Mouse (Mus musculus) hindbrain, embryonic 16.5 days (tissue): ENCODE measurements around the gene Atp1b2. TPM values are rescaled to one million over a fixed set of nuclear protein-coding genes. Genes with fewer than 3 reads are reported as not detected.

Experiments used
- ATAC-seq: fragments of 200-750 bp; cut with Nextera tagmentation; 2 replicates; pipeline ENCODE4 v1.8.0; 2017; ENCODE audit warnings: moderate TSS enrichment, moderate library complexity
- H3K27ac ChIP-seq: fragments of 300-500 bp; sonication (generic); 2 replicates; pipeline ENCODE4 v1.5.1; 2014; ENCODE audit warnings: low read depth, mild to moderate bottlenecking, control low read depth, low read length, moderate library complexity
- H3K27me3 ChIP-seq: fragments of 300-500 bp; sonication (generic); replicated peaks from 2 replicates; pipeline ENCODE4 v1.6.1; 2014; ENCODE audit warnings: low read length; ENCODE audit not compliant: control insufficient read depth, insufficient read depth
- H3K36me3 ChIP-seq: fragments of 300-500 bp; sonication (generic); 2 replicates; pipeline ENCODE4 v1.6.1; 2014; ENCODE audit warnings: mild to moderate bottlenecking, low read length, moderate library complexity, mixed read lengths; ENCODE audit not compliant: control insufficient read depth, insufficient read depth
- H3K4me1 ChIP-seq: fragments of 300-500 bp; sonication (generic); 2 replicates; pipeline ENCODE4 v1.6.1; 2014; ENCODE audit warnings: low read depth, low read length; ENCODE audit not compliant: control insufficient read depth, insufficient read depth
- H3K4me2 ChIP-seq: fragments of 300-500 bp; sonication (generic); 2 replicates; pipeline ENCODE4 v1.6.1; 2014; ENCODE audit warnings: mild to moderate bottlenecking, low read length, control low read depth, moderate library complexity
- H3K4me3 ChIP-seq: fragments of 300-500 bp; sonication (generic); 2 replicates; pipeline ENCODE4 v1.5.1; 2014; ENCODE audit warnings: mild to moderate bottlenecking, low read length, control low read depth, moderate library complexity
- H3K9ac ChIP-seq: fragments of 300-500 bp; sonication (generic); 2 replicates; pipeline ENCODE4 v1.6.1; 2014; ENCODE audit warnings: low read depth, mild to moderate bottlenecking, control low read depth, low read length, moderate library complexity
- H3K9me3 ChIP-seq: fragments of 300-500 bp; sonication (generic); 2 replicates; pipeline ENCODE4 v1.6.1; 2014; ENCODE audit warnings: mild to moderate bottlenecking, low read length, moderate library complexity; ENCODE audit not compliant: control insufficient read depth
- WGBS: fragments of 180-500 bp; shearing (Covaris S2); extraction: QIAGEN DNeasy Blood & Tissue Kit; methylation state at CpG from one replicate; pipeline ENCODE4 v1.1.7; 2014; 5-methylcytosine and 5-hydroxymethylcytosine counted together
- polyA plus RNA-seq: library from polyadenylated mRNA; unstranded; fragments of >200 nt; fragmentation: Nextera tagmentation; extraction: Ambion mirVana; gene quantifications from 2 replicates; pipeline ENCODE4 v1.2.1, GENCODE M21; 2015

Gene Atp1b2
- 105 and 117 TPM in 2 replicates for polyA plus RNA-seq

DNA sequence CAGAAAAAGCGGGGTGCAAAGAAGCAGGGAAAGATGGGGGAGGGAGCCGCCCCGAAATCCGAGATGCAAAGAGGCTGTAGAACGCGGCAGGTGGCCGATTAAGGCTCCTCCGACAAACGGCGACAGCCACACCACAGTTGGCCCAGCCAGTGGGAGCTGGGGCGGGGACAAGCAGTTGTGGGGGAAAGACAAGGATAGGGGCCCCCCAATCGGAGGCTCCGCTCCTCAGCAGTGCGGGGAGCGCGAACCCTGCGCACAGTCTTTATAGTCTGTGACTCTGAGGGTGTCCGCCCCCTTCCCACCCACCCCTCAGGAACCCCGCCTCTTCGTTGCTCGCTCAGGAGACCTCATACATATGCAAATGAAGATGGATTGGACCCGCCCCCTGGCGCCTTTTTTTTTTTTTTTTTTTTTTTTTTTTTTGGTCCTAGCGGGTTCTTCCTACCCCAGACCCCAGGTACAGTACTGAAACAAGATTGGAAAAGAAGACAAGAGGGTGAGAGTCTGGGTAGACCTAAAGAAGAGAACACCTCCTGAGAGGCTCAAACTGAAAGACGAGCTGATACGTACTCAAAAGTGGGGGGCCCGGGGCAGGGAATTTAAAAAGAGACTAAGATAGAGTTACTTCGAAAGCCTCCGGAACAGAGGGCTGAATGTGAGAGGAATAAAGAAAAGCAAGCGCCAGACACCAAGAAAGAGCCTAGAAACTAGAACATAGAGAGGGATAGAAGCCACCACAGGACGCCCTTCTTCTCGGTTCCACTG, at the start of gene Atp1b2:
Gene Atp1b2 (minus strand): TSS at position 217 of the 765 bp plus-strand sequence.
- Histone ChIP-seq H3K27me3 (no peaks in the 10 kb centered on the region), H3K9me3 (no peaks in the 10 kb centered on the region), H3K4me1 (peaks cover 13% of the 10 kb centered on the region; the same call in 1 of the 2 replicates), H3K4me2 (peak within 1 kb of the TSS; percentile 76), H3K27ac (peak within 1 kb of the TSS; percentile 87), H3K9ac (peak within 1 kb of the TSS; percentile 87), H3K4me3 (peak within 1 kb of the TSS; percentile 75), H3K36me3 (peaks cover 8% of the 10 kb centered on the region; the same call in 1 of the 2 replicates)
- ATAC-seq, result peak; percentile 93
- WGBS, result 2% methylated on average over 32 of the region's 32 CpGs

DNA sequence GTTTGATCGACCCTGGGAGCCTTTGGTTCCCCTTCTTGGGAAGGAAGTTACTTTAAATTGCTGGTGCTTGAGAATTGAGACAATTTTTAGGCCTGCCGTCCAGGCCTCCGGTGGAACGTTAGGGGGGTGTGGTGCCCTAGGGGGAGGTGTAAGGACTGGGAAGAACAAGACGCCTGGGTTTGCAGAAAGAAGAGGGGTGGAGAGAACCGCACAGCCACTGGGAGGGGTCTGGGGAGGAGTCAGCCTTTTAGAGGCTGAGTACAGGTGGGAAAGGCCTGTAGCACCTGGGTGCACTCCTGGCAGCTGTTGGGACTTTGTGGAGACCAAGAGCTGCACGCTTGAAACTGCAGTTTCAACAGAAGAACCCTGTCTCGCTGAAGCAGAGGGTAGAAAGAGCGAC, 49.0 kb upstream of the Atp1b2 start:
- no peak for ATAC-seq
- no peak overlapping the region for H3K4me2 ChIP-seq
- no peaks in the 10 kb centered on the region for H3K27me3 ChIP-seq
- no peak overlapping the region for H3K4me3 ChIP-seq
- H3K9ac ChIP-seq, result no peak overlapping the region
- H3K9me3 ChIP-seq, result no peaks in the 10 kb centered on the region
- H3K36me3 ChIP-seq, result peaks cover 47% of the 10 kb centered on the region
- H3K27ac ChIP-seq, result no peak overlapping the region
- H3K4me1 ChIP-seq, result peaks cover 4% of the 10 kb centered on the region
- 51% methylated on average over 9 of the region's 9 CpGs for WGBS

DNA sequence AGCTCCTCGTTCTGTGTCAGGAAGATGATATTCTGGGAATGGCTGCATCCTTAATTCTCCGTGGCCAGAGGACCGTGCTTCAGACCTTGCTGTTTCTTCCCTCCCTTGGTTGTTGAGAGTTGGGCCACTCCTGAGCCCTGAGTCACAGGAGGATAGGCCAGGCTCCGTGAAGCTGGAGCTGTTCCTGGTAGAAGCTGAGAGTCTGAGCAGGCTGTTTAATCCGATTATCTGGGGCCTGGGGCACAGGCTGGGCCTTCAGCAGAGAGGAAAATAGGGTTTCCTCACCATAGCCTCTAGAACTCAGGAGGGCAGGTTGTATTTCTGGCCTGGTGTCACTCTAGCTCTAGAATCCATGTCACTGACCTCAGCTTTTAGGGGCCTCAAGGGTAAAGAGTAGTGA, 47.7 kb upstream of the Atp1b2 start:
- Histone ChIP-seq H3K4me1 (peaks cover 4% of the 10 kb centered on the region), H3K36me3 (peaks cover 49% of the 10 kb centered on the region), H3K9ac (no peak overlapping the region), H3K9me3 (no peaks in the 10 kb centered on the region), H3K27ac (no peak overlapping the region), H3K27me3 (no peaks in the 10 kb centered on the region), H3K4me3 (no peak overlapping the region), H3K4me2 (no peak overlapping the region)
- WGBS, result 73% methylated on average over 5 of the region's 5 CpGs
- ATAC-seq, result no peak

DNA sequence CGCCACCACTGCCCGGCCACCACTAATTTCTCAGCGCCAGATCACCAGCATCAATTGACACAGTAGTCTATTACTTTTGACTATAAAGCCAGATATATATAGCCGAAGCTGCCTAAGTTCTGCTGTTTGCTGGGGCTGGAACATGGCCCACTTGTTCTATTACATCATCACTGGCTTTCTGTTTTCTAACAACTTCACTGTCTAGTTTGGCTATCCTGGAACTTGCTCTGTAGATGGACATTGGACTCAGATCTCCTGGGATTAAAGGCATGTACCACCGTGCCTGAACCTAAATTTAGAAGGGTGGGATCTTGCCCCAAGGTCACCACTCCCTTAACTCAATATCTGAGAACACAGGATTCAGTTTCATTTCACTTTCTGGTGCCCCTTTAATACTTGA, 40.1 kb upstream of the Atp1b2 start:
- H3K4me2 ChIP-seq, result no peak overlapping the region
- no peak for ATAC-seq
- no peak overlapping the region for H3K27ac ChIP-seq
- no peaks in the 10 kb centered on the region for H3K4me1 ChIP-seq
- WGBS, result 94% methylated on average over 5 of the region's 5 CpGs
- H3K27me3 ChIP-seq, result no peaks in the 10 kb centered on the region
- no peaks in the 10 kb centered on the region for H3K9me3 ChIP-seq
- H3K36me3 ChIP-seq, result peaks cover 54% of the 10 kb centered on the region
- H3K9ac ChIP-seq, result no peak overlapping the region
- no peak overlapping the region for H3K4me3 ChIP-seq

DNA sequence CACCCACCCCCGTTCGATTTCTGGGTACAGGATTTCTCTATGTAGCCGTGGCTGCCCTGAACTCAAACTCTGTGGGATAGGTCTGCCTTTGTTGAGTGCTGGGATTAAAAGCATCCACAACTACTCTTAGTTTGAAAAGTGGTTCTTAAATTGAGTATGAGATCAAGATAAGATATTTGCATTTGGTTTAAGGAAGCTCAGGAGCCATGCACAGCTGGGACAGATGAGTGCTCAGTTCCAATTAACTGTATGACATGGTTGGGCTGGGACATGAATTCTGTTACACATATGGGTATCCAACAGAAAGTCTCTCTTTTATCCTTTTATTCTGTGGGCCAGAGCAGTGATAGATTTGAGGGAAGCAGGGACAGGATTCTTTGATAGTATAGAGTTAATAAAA, 29.7 kb upstream of the Atp1b2 start:
- no peaks in the 10 kb centered on the region for H3K9me3 ChIP-seq
- 86% methylated on average over 3 of the region's 3 CpGs for whole genome bisulfite sequencing
- no peak for ATAC-seq
- peaks cover 5% of the 10 kb centered on the region for H3K36me3 ChIP-seq
- H3K27me3 ChIP-seq, result no peaks in the 10 kb centered on the region
- no peak overlapping the region for H3K9ac ChIP-seq
- peak overlapping the region; percentile 12 for H3K4me2 ChIP-seq
- H3K27ac ChIP-seq, result no peak overlapping the region
- no peak overlapping the region; the same call in 1 of the 2 replicates for H3K4me3 ChIP-seq
- peaks cover 25% of the 10 kb centered on the region for H3K4me1 ChIP-seq

- H3K9ac ChIP-seq, result peak overlapping the region; percentile 86
- H3K4me2 ChIP-seq, result peak overlapping the region; percentile 84
- WGBS, result under 1% methylated on average over 33 of the region's 50 CpGs
- peaks cover 25% of the 10 kb centered on the region for H3K4me1 ChIP-seq
- peak overlapping the region; percentile 90 for H3K27ac ChIP-seq
- no peaks in the 10 kb centered on the region for H3K27me3 ChIP-seq
- no peaks in the 10 kb centered on the region for H3K9me3 ChIP-seq
- H3K36me3 ChIP-seq, result no peaks in the 10 kb centered on the region
- peak overlapping the region; percentile 88 for H3K4me3 ChIP-seq
- peak; percentile 32 for ATAC-seq
Measured at GRCm38 (mm10) chr11:69633128-69633866, 27.6 kb upstream of the Atp1b2 start.

DNA sequence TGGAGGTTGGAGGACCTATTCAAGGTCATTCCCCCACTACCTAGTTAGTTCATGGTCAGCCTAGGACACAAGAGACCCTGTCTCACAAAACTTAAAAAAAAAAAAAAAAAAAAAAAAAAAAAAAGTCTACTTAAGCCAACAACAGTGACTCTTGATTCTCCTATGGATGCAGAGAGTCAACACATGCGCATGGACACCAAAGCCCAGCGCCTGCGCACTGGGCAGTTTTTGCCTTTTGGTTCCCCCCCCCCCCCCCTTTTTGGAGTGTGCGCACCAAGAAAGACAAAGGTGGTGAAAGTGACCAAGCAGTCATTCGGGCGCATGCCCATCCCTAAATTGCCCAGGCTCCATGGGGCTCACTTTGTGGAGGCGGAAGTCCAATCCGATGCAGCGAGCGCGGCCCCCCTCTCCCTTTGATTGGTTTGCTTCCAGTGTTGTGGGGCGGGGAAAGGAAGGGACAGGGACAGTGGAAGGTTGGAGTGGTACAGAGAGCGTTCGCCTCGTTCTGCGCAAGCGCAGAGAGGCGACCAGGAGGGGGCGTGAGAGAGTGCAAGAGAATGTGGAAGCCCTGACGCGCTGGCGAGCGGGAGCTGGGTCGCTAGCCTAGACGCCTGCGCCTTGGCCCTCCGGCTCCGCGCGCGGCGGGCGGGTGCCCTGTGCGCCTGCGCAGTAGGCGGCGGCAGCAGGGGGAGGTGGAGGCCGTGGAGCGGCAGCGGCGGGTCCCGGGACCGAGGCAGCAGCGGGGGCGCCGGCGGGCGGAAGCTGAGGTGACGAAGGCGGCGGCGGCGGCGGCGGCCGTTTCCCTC, 26.7 kb upstream of the Atp1b2 start, which contains the start of gene Fxr2:
Gene Fxr2 (plus strand): TSS at position 707 of the 806 bp plus-strand sequence.
- Histone ChIP-seq H3K27ac (peak within 1 kb of the TSS; percentile 90), H3K27me3 (no peaks in the 10 kb centered on the region), H3K36me3 (no peaks in the 10 kb centered on the region), H3K9me3 (no peaks in the 10 kb centered on the region), H3K4me1 (peaks cover 25% of the 10 kb centered on the region), H3K4me3 (peak within 1 kb of the TSS; percentile 88), H3K9ac (peak within 1 kb of the TSS; percentile 86), H3K4me2 (peak within 1 kb of the TSS; percentile 84)
- 0% methylated on average over 34 of the region's 56 CpGs for WGBS
- peak; percentile 99 for ATAC-seq

- Histone ChIP-seq H3K27ac (no peak overlapping the region), H3K27me3 (no peaks in the 10 kb centered on the region), H3K9ac (no peak overlapping the region), H3K4me1 (peaks cover 15% of the 10 kb centered on the region), H3K36me3 (no peaks in the 10 kb centered on the region), H3K4me2 (no peak overlapping the region), H3K9me3 (no peaks in the 10 kb centered on the region), H3K4me3 (no peak overlapping the region)
- no peak for ATAC-seq
- 52% methylated on average over 1 of the region's 1 CpGs for WGBS
Measured at GRCm38 (mm10) chr11:69629802-69630201, 24.1 kb upstream of the Atp1b2 start.
